Mouse (Mus musculus): ENCODE results near the gene Slfn5. TPM values are rescaled to one million over a fixed set of nuclear protein-coding genes. Genes with fewer than 3 reads are reported as not detected.

Gene Slfn5
- total and polyA plus RNA-seq, 3 experiments, result 0.07 to 0.17 (median 0.11) TPM

- TF ChIP-seq ZMIZ1 (IDR thresholded peaks at IDR 0.05; ENCODE audit: low read depth, low read length) (no peak; the same call in 1 of the 2 replicates), MAX (IDR thresholded peaks at IDR 0.05; ENCODE audit: low read length) (peak; percentile 98), MAFK (IDR thresholded peaks at IDR 0.05; ENCODE audit: insufficient replicate concordance, low read length) (no peak), ZKSCAN1 (IDR thresholded peaks at IDR 0.05; ENCODE audit: borderline replicate concordance, low read depth, low read length) (no peak), HCFC1 (IDR thresholded peaks at IDR 0.05; ENCODE audit: low read depth, low read length) (peak; percentile 86), NELFE (IDR thresholded peaks at IDR 0.05; ENCODE audit: low read depth, low read length) (peak; percentile 88), TBP (conservative IDR thresholded peaks at IDR 0.05; ENCODE audit: low read depth, low read length) (peak; percentile 94), ZNF384 (IDR thresholded peaks at IDR 0.05; ENCODE audit: low read depth, low read length) (no peak), MYC (IDR thresholded peaks at IDR 0.05; ENCODE audit: low read depth, low read length) (peak; percentile 98), CHD2 (IDR thresholded peaks at IDR 0.05; ENCODE audit: low read length) (peak; percentile 41), POLR2A (IDR thresholded peaks at IDR 0.05; ENCODE audit: low read depth, low read length) (peak; percentile 92), USF2 (conservative IDR thresholded peaks at IDR 0.05; ENCODE audit: low read depth, low read length) (no peak), ELF1 (IDR thresholded peaks at IDR 0.05; ENCODE audit: low read depth, low read length) (peak; percentile 76), IRF4 (IDR thresholded peaks at IDR 0.05; ENCODE audit: low read depth, low read length) (peak; percentile 72), TCF12 (IDR thresholded peaks at IDR 0.05; ENCODE audit: low read depth, low read length) (peak; percentile 97), PAX5 (IDR thresholded peaks at IDR 0.05; ENCODE audit: low read length) (no peak), MEF2A (IDR thresholded peaks at IDR 0.05; ENCODE audit: borderline replicate concordance, low read depth, low read length) (peak; percentile 78; the same call in 1 of the 2 replicates), ETS1 (conservative IDR thresholded peaks at IDR 0.05; ENCODE audit: low read depth, low read length) (0 out of 2 replicates have a peak, but pooled peaks have one; percentile 14), EP300 (IDR thresholded peaks at IDR 0.05; ENCODE audit: low read length) (no peak)
Measured at GRCm38 (mm10) chr11:82907651-82908607, 43.2 kb upstream of the Slfn5 start, which contains the start of gene Nle1 (continued).

- no peak for DNase-seq (ENCODE audit: extremely low read depth)
- peak overlapping the region in 2 of 3 experiments; percentile 31 to 84 for H3K4me3 ChIP-seq (replicated peaks in 1 of 3; ENCODE audit: low read depth in 2 of 3, low read length in 2 of 3, poor library complexity in 1 of 3)
- no peak for TF ChIP-seq JUND (conservative IDR thresholded peaks at IDR 0.05; ENCODE audit: low read depth, low read length)
- no peak for TF ChIP-seq GABPA (IDR thresholded peaks at IDR 0.05; ENCODE audit: insufficient replicate concordance, low read depth, low read length)
- TF ChIP-seq MAX (IDR thresholded peaks at IDR 0.05; ENCODE audit: low read length), result no peak
- TF ChIP-seq USF1 (IDR thresholded peaks at IDR 0.05; ENCODE audit: low read depth, low read length), result no peak
- TF ChIP-seq POLR2A (IDR thresholded peaks at IDR 0.05; ENCODE audit: low read depth, low read length), result no peak
- TF ChIP-seq USF2 (conservative IDR thresholded peaks at IDR 0.05; ENCODE audit: low read depth, low read length), result no peak
- TF ChIP-seq MEF2A (IDR thresholded peaks at IDR 0.05; ENCODE audit: borderline replicate concordance, low read depth, low read length), result no peak
- TF ChIP-seq TCF12 (IDR thresholded peaks at IDR 0.05; ENCODE audit: low read depth, low read length), result no peak
- no peak for TF ChIP-seq HCFC1 (IDR thresholded peaks at IDR 0.05; ENCODE audit: low read depth, low read length)
- no peak for TF ChIP-seq ETS1 (conservative IDR thresholded peaks at IDR 0.05; ENCODE audit: low read depth, low read length)
- no peak for TF ChIP-seq MAFK (IDR thresholded peaks at IDR 0.05; ENCODE audit: insufficient replicate concordance, low read length)
- no peak for TF ChIP-seq ZC3H11A (IDR thresholded peaks at IDR 0.05; ENCODE audit: low read depth, low read length)
- TF ChIP-seq MXI1 (IDR thresholded peaks at IDR 0.05; ENCODE audit: low read depth, low read length), result no peak
- no peak for TF ChIP-seq SMC3 (IDR thresholded peaks at IDR 0.05; ENCODE audit: low read depth, low read length)
- TF ChIP-seq CTCF (conservative IDR thresholded peaks at IDR 0.05 in 1 of 2, IDR thresholded peaks at IDR 0.05 in 1 of 2; ENCODE audit: low read depth in 2 of 2, low read length in 2 of 2), result no peak
- TF ChIP-seq EP300 (IDR thresholded peaks at IDR 0.05; ENCODE audit: low read length), result no peak
- no peak for TF ChIP-seq ZKSCAN1 (IDR thresholded peaks at IDR 0.05; ENCODE audit: borderline replicate concordance, low read depth, low read length)
- no peak for TF ChIP-seq ZMIZ1 (IDR thresholded peaks at IDR 0.05; ENCODE audit: low read depth, low read length)
- TF ChIP-seq CHD1 (IDR thresholded peaks at IDR 0.05; ENCODE audit: low read depth, low read length), result no peak
- H3K27ac ChIP-seq (ENCODE audit: insufficient read depth, low read depth), result no peak overlapping the region
- peaks cover 25% of the 10 kb centered on the region for H3K27me3 ChIP-seq (replicated peaks)
- H3K79me2 ChIP-seq (replicated peaks; ENCODE audit: control insufficient read depth, extremely low read depth, insufficient read depth, poor library complexity, severe bottlenecking), result peaks cover 16% of the 10 kb centered on the region
- H3K9ac ChIP-seq (ENCODE audit: insufficient read depth, low read depth), result peak overlapping the region; percentile 53; the same call in 1 of the 2 replicates
- H3K4me1 ChIP-seq (ENCODE audit: control insufficient read depth in 1 of 2, insufficient read depth in 2 of 2), result peaks cover 3 to 29% of the 10 kb centered on the region in 2 experiments; a peak in 2 of 4 replicates
- peak overlapping the region; percentile 65 for H3K4me2 ChIP-seq (ENCODE audit: insufficient read depth, low read depth, poor library complexity, severe bottlenecking)
- dilution Hi-C loops (cut with MboI; ENCODE audit: extremely low pct_ligation_motif_present, extremely low pct_unique_long_range_greater_than_20kb, low sequenced_read_pairs) (no loop called here), in situ Hi-C loops (cut with MboI; ENCODE audit: low pct_ligation_motif_present, low pct_unique_long_range_greater_than_20kb, low sequenced_read_pairs) (loop anchor here (25.0 kb wide), 2 partner anchors 279 to 504 kb away; partner anchors contain the start of genes Rasl10b, Slfn3 and Slfn4)
- H3K36me3 ChIP-seq (replicated peaks in 1 of 2; ENCODE audit: control insufficient read depth in 1 of 2, insufficient read depth in 1 of 2, low read length in 1 of 2), result peaks cover 30 to 37% of the 10 kb centered on the region in 2 experiments
- no peaks in the 10 kb centered on the region for H3K9me3 ChIP-seq (replicated peaks; ENCODE audit: low read length)
Measured at GRCm38 (mm10) chr11:82908608-82908989, 42.5 kb upstream of the Slfn5 start.
